Mouse (Mus musculus): ENCODE measurements around the gene Tnfrsf12a.

Tnfrsf12a gene

DNA sequence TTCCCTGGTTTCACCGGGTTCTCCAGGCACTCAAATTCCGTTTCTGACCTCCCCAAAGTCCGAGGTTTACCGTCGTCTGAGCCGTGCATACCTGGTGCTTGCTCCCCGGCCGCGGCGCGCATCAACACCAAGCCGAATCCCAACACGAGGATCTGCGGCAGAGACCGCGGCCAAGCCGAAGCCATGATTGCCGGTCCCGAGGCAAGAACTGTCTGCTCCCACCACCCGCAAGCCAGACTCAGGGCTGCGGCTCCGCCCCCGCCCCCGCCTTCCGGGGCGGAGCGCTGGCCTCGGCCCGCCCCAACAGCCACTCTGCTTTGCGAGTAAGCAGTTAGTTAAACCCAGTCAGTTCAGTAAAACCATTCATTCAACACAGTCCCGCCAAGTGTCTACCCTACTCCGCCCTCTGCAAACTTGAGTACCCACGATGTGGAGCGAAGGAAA is at the start of gene Tnfrsf12a:
Gene Tnfrsf12a (minus strand): TSS at position 233 of the 444 bp plus-strand sequence.
- DNase-seq (ENCODE audit: low spot score in 2 of 2), result peak; percentile 63 to 70

- DNase-seq (ENCODE audit: low spot score in 2 of 2), result peak in 1 of 2 experiments; percentile 46
These were observed 49.5 kb upstream of the Tnfrsf12a start for GRCm38 (mm10) chr17:23726758-23727142.

DNA sequence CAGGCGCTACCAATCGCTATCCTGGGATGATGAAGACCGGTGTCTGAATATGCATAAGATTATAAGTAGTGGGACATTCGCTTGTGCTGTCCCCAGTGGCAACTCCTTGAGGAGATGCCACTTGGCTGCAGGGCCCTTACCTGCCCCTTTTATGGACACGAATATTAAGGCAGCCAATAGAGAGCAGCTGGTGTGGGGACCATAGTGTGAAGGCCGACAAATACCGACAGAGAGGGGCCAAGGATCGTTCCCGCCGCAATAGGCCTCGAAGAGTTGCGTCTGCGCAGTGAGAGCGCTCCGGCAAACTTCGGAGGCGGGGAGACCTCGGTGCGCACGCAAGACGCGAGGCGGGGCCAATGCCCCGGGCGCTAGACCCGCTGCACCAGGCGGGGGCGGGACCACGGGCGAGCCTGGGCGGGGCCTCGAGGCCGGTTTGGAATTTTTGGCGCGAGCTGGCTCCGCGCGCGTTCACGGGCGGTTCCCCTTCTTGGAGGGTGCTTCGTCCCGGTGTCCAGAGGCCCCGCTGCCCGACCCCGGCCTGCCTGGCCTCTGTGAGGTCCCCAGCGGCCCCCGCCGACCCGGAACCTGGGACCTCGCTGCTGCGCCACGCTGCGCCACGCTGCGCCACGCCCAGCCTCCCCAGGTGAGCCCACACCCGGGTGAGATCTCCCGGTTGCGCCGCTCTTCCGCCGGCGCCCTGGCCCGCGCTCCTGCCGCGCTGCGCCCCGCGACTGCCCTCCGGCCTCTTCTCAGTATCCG is 48.9 kb upstream of the Tnfrsf12a start, which contains the start of gene Pkmyt1:
Gene Pkmyt1 (plus strand): TSS at position 338 of the 759 bp plus-strand sequence.
- peak; percentile 93 to 95 for DNase-seq (ENCODE audit: low spot score in 2 of 2)

- no peak for DNase-seq (ENCODE audit: low spot score in 2 of 2)
These were observed 48.2 kb upstream of the Tnfrsf12a start for GRCm38 (mm10) chr17:23725477-23725876.

DNA sequence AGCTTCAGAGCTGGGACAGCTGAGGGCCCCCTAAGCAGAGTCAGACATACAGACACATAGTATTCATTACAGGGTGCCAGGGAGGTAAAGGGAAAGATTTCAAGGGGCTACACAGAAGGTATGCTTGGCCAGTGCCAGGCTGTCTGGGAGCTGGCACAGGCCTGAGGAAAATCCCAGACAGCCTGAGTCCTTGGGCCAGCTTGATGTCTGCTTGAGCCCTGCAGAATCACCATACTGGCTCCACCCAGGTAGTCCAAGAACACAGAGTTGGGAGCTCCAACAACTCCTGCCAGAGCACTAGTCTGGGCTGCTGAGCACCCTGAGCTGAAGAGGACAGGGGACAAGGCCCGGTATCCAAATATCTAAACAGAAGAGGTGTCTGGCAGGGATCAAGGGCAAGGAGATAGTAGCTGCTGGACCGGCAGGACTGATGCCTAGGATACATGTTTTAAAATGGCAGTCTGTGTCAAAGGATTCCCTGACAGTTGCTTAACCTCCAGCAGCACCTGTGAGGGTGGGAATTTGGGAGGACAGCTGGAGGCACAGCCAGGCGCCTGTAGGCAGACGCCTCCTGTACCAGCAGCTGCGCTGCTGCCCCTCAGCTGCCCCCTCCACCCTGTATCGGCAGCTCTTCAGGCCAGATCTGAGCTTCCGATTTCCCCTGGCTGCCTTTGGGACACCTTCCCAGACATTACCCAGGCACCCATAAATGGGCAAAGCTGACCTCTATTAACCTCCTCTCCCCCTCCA is 45.3 kb upstream of the Tnfrsf12a start, which contains the start of gene 1520401A03Rik:
Gene 1520401A03Rik (minus strand): TSS at position 408 of the 750 bp plus-strand sequence.
- no peak for DNase-seq (ENCODE audit: low spot score in 2 of 2)

DNA sequence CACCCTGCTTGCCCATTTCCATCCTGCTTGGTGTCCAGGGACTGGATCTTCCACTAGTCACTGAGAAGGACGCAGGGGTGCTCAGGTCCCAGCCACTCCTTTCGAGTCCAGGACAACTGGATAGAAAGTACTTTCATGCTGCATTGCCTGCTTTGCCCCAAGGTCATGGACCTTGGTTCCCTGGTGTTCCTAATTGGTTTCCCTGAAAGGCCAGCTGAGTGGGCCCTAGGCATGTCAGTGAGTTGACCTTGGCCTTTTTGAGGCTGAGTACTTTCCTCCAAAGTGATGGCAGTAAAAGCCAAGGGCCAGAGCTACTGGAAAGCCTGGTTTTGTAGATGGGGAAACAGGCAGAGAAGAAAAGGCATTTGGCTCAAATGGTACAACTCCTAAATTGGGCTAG is 44.6 kb upstream of the Tnfrsf12a start:
- DNase-seq (ENCODE audit: low spot score in 2 of 2), result no peak

DNA sequence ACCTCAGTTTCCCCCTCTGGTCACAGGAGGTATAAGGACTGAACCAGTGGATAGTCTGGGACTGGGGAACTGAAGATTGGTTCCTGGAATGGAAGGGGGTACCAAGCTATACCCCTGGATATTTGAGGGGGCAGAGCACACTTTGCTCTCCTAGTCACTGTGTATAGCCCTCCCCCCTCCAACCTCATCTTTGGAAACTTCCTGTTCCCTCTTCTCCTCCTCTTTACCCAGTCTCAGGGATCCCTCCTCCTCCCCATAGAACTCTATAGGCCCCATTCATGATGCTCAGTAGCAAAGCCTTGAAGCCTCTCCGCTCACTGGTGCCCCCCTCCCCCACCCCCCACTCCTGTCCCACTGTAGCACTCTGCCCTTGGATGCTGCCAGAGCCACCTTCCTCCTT is 42.2 kb upstream of the Tnfrsf12a start:
- no peak for DNase-seq (ENCODE audit: low spot score in 2 of 2)

DNA sequence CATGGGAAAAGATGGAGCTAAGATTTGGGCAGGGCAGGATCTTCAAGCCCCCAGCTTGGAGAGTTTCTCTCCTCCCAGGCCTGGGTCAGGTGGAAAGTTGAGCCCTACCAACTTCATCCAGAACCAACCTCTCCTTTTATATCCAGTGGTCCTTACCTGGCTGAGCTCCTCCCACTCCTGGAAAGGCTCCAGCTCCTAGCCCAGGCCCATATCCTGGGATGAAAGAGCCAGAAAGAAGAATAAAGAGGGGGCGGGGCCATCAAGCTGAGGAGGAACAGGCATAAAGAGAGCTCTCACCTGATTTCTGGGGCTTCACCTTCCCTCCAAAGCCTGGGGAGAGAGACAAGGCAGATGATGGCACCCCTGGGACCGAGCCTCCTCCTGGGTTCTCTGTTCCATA is 39.7 kb upstream of the Tnfrsf12a start:
- DNase-seq (ENCODE audit: low spot score in 2 of 2), result no peak

DNA sequence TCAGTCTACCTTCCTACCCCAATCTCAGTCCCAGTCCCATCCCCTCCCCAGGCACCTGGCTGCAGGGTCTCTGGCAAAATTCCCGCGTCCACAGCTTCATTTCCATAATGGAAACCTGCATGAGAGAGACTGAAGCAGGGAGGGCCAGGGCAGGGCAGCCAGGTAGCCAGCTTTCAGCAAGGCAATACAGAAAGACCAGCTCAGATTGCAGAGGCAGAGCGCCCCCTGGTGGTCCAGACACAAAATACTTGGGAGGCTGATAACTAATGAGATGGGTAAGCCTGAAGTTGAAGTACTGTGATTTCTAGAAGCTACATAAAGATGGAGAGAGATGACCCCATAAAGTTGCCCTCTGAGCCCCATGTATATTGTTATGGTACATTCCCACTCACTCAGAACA is 28.9 kb upstream of the Tnfrsf12a start:
- peak; percentile 47 to 69 for DNase-seq (ENCODE audit: low spot score in 2 of 2)

GRCm38 (mm10) chr17:23705525-23706104 is 28.3 kb upstream of the Tnfrsf12a start:
- no peak for DNase-seq (ENCODE audit: low spot score in 2 of 2)

GRCm38 (mm10) chr17:23704741-23705140 is 27.5 kb upstream of the Tnfrsf12a start:
- DNase-seq (ENCODE audit: low spot score in 2 of 2), result no peak

DNA sequence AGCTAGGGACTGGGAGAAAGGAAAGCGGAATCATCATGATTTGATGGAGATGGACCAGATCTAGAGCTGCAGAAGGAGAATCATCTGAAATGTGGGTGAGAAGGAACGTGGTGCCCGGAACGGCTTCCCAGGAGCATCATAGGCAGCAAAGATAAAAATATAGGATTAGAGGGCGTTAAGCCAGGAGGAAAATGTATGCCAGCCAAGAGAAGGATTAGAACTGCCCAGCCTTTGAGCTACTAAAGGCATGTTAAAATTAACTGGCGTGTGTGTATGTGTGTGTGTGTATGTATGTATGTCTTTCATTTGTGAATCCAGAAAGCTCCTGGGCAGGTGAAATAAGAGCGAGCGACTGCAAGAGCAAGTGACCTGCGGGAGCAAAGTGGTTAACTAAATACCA is 26.0 kb upstream of the Tnfrsf12a start:
- no peak for DNase-seq (ENCODE audit: low spot score in 2 of 2)

DNA sequence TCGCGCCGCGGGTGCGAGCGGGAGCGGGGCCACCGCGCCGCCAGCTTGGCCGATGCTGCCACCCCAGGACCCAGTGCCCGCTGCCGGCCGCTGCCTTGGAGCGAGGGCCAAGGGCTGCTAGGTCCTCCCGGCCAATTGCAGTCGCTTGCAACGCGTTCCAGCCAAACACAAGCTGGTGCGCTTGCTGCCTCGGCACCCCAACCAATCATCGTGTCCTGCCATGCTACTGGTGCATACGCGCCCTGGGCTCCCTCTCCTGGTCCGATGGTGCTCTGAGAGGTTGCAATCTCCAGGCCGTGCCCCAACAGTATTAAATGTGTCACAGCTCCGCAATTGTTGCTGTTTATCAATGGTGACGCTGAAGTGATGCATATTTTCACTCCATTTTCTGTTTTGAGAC is 22.8 kb upstream of the Tnfrsf12a start:
- peak; percentile 62 to 75 for DNase-seq (ENCODE audit: low spot score in 2 of 2)

DNA sequence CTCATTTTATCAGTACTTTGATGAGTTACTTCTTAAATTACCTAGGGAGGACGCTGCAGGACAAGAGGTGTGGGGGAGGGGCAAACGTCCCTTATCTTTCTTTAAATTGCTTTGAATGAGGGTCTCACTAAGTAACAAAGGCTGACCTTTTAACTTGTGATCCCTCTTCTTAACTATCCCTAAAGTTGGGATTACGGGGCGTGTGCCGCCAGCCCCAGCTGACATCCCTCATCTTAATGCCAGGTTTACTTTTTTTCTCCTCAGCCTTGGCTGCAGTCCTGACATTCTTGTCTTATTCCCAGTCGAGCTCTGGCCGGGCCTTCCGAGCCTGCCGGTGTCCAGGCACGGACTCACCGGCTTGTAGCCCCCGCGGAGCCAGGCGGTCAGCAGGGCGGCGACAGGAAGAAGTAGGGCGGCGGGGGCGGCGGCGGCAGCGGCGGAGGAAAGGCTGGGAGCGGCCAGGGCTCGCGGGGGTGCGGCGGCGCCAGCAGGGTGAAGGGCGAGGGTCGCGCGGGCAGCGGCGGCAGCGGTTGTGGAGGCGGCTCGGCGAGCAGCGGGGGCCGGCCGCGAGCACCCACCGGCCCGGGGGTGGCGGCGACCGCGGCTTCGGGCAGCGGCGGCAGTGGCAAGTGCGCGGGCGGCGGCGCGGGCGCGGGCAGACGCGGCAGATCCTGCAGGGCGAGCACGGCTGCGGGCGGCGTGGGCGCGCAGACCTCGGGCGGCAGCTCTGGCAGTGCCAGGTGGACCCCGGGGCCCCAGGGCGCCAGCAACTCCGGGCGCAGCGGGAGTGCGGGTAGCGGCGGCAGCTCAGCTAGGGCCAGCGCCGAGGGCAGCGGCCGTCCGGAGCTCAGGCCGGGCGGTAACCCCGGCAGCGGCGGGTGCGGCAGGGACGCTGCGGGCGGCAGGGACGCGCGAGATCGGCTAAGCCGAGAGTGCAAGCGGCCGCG is 22.1 kb upstream of the Tnfrsf12a start:
- no peak for DNase-seq (ENCODE audit: low spot score in 2 of 2)

- no peak for DNase-seq (ENCODE audit: low spot score in 2 of 2)
These were observed 18.5 kb upstream of the Tnfrsf12a start for GRCm38 (mm10) chr17:23695801-23696200.

GRCm38 (mm10) chr17:23694491-23694890 is 17.2 kb upstream of the Tnfrsf12a start:
- no peak for DNase-seq (ENCODE audit: low spot score in 2 of 2)

DNA sequence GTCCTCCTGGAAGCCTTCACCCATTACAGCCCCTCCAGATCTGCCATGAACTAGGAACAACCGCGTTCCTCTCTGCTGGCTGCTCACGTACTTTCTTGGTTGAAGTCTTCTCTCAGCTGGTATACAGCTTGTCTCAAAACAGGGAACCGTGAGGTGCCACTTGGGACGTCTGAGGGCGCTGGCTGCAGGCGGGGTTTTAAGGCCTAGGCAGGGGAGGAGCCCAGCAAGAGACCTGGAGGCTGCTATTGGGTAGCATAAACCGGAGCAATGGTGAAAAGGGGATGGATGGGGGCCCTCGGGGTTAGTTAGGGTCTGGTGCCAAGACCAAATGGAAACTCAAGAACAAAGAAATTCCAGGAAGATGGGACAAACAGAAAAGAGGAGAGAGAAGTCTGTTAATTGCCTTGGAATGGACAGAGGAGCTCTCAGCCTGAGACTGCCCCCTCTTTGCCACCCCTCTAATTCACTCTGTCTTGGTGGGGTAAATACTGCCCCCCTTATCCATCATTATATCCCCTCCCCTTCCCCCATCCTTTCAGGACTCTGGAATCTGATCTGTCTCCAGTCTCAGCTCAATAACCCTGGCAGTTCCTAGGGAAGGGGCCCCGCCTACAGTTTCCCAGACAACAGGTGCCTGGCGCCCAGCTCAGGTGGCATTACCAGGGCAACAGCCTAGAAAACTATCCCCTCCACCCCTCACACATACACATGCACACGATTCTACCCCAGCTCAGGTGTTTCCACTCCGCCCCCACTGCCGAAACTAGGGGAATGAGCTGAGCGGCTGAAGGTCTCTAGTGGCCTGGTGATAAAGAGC is 6.8 kb upstream of the Tnfrsf12a start, which contains the start of gene Cldn9:
Gene Cldn9 (minus strand): TSS at position 171 of the 817 bp plus-strand sequence.
- DNase-seq (ENCODE audit: low spot score in 2 of 2), result no peak

GRCm38 (mm10) chr17:23683226-23683625 is 6.0 kb upstream of the Tnfrsf12a start:
- no peak for DNase-seq (ENCODE audit: low spot score in 2 of 2)

DNA sequence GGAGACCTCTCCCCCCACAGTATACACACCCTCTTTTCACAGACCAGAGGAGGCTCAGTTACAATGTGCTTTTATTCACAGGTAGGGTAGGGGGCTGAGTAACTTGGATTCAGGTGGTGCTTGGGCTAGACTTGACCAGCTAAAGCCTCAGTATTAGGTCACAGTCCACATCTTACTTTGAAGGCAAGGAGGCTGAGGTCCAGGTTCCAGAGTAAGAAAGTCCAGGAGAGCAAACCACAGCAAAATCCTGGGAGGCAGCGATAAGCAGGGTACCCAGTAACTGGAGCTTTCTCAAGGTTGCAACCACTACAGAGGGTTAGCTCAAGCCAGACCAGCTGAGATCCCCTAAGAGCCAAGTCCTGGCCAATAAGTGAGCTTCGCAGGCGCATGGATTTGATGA is 5.3 kb upstream of the Tnfrsf12a start:
- no peak for DNase-seq (ENCODE audit: low spot score in 2 of 2)

DNA sequence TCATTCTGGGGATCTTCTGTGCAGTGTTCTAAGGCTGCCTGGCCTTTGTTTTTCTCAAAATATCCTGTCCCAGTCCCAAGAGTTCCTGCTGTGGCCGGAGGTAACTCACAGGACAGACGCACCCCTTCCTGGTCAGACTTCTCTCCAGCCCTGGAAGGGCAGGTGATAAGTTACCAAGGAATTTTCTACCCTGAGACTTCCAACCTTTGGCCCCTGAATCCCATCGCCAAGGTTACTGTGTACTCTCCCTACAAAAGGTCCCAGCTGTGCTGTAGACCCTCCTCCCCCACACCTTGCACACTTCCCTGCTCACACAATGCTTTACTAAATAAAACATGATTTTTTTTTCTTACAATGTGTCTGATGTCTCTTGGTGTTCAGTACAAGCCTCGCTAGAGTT is 4.8 kb upstream of the Tnfrsf12a start:
- no peak for DNase-seq (ENCODE audit: low spot score in 2 of 2)
